Mouse (Mus musculus): ENCODE data around the gene Gm11554. TPM values are rescaled to one million over a fixed set of nuclear protein-coding genes. Genes with fewer than 3 reads are reported as not detected.
"Not testable (repeated sequence)": the region's sequence is repeated elsewhere in the genome, so short reads cannot be mapped to it uniquely, and the experiment has no call there.

The Gm11554 gene
- not detected in 2 replicates for polyA plus RNA-seq (2015; fragmentation: Nextera tagmentation; extraction: Ambion mirVana)

GRCm38 (mm10) chr11:99804346-99804745 lies at the start of gene Gm11554:
Gene Gm11554, minus strand, starts transcription at chr11:99804446.
- WGBS: no CpG with 5 or more reads among the region's 1 CpGs
- H3K9ac ChIP-seq; H3K27ac ChIP-seq; H3K4me3 ChIP-seq; H3K36me3 ChIP-seq; H3K9me3 ChIP-seq; H3K4me1 ChIP-seq; H3K27me3 ChIP-seq; ATAC-seq (ENCODE audit: insufficient number of reproducible peaks, low FRiP score, low TSS enrichment, low read depth); H3K4me2 ChIP-seq: not testable (repeated sequence)

GRCm38 (mm10) chr11:99851508-99851907 lies 47.3 kb upstream of the Gm11554 start, which contains the start of gene Krtap4-16:
Gene Krtap4-16, minus strand, starts transcription at chr11:99851608.
- no peak for ATAC-seq (ENCODE audit: insufficient number of reproducible peaks, low FRiP score, low TSS enrichment, low read depth)
- Histone ChIP-seq H3K4me1 (no peaks in the 10 kb centered on the region), H3K4me2 (no peak within 1 kb of the TSS), H3K36me3 (no peaks in the 10 kb centered on the region), H3K9ac (no peak within 1 kb of the TSS), H3K4me3 (no peak within 1 kb of the TSS), H3K27me3 (no peaks in the 10 kb centered on the region), H3K27ac (no peak within 1 kb of the TSS), H3K9me3 (no peaks in the 10 kb centered on the region)

DNA sequence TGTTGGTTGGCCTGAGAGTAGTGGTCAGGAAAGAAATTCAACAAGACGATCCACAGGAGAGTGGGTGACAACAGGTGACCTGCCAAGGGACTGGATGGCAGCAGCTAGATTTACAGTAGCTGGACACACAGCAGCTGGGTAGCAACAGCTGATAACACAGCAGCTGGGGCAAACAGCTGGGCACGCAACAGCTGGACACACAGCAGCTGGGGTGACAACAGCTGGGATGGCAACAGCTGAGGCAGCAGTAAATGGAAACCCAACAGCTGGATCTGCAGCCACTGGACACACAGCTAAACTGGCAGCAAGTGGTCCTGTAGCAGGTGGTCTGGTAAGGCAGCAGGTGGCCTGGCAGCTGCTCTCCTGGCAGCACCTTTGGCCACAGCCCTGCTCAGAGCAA lies 42.5 kb upstream of the Gm11554 start:
- Histone ChIP-seq H3K9ac (no peak overlapping the region), H3K4me1 (no peaks in the 10 kb centered on the region), H3K27me3 (no peaks in the 10 kb centered on the region), H3K27ac (no peak overlapping the region), H3K4me2 (no peak overlapping the region), H3K36me3 (no peaks in the 10 kb centered on the region), H3K4me3 (no peak overlapping the region), H3K9me3 (no peaks in the 10 kb centered on the region)
- 86% methylated on average over 2 of the region's 2 CpGs for WGBS
- no peak for ATAC-seq (ENCODE audit: insufficient number of reproducible peaks, low FRiP score, low TSS enrichment, low read depth)

GRCm38 (mm10) chr11:99842185-99842584 lies 37.9 kb upstream of the Gm11554 start:
- Histone ChIP-seq H3K4me1 (no peaks in the 10 kb centered on the region), H3K27me3 (no peaks in the 10 kb centered on the region), H3K9me3 (no peaks in the 10 kb centered on the region), H3K9ac (no peak overlapping the region), H3K27ac (no peak overlapping the region), H3K4me3 (no peak overlapping the region), H3K4me2 (no peak overlapping the region), H3K36me3 (no peaks in the 10 kb centered on the region)
- WGBS: 32% methylated on average over 1 of the region's 1 CpGs
- no peak for ATAC-seq (ENCODE audit: insufficient number of reproducible peaks, low FRiP score, low TSS enrichment, low read depth)

DNA sequence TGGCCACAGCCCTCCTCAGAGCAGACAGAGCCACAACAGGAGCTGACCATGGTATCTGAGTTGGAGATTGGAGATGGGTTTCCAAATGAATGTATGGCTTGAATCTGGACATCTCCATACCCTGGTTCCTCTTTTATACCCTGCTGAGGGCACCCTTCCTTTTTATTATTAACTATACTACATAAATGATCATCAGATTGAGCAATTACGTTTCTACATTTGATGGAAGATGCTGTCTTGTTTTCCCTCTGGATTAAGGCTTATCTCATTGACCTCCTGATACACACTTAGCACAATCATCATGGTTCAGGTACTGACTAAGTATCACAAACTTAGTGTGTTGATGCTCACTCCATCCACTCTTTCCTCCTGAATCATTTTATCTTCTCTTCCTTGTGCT lies 33.7 kb upstream of the Gm11554 start, which contains the start of gene 2300003K06Rik:
Gene 2300003K06Rik, minus strand, starts transcription at position 101 of the 400 bp plus-strand sequence.
- no peaks in the 10 kb centered on the region for H3K36me3 ChIP-seq
- H3K4me1 ChIP-seq: no peaks in the 10 kb centered on the region
- H3K27me3 ChIP-seq: no peaks in the 10 kb centered on the region
- H3K9me3 ChIP-seq: no peaks in the 10 kb centered on the region
- WGBS: 63% methylated on average over 1 of the region's 1 CpGs
- no peak within 1 kb of the TSS for H3K27ac ChIP-seq
- no peak within 1 kb of the TSS for H3K4me3 ChIP-seq
- ATAC-seq (ENCODE audit: insufficient number of reproducible peaks, low FRiP score, low TSS enrichment, low read depth): no peak
- H3K9ac ChIP-seq: no peak within 1 kb of the TSS
- H3K4me2 ChIP-seq: no peak within 1 kb of the TSS

DNA sequence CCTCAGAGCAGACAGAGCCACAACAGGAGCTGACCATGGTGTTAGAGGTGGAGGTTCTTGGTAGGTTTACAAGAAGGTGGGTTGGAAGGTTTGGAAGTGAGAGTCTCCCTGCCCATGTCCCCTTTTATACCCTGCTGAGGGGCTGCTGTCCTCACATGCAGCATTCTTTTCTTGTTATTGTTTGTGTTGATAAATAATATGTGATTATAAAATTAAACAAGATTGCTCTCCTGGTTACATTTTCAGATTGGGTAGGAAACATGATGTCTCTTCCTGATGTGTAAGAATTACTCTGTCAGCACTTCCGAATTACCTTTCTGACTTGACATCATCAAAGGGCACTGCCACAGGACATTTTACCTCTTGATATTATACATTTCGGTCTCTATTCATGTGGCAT lies 11.3 kb upstream of the Gm11554 start, which contains the start of gene Gm11564:
Gene Gm11564, minus strand, starts transcription at position 101 of the 400 bp plus-strand sequence.
- not testable (repeated sequence) for H3K4me2 ChIP-seq; H3K4me1 ChIP-seq; H3K9ac ChIP-seq; H3K9me3 ChIP-seq; H3K4me3 ChIP-seq; H3K27ac ChIP-seq; H3K36me3 ChIP-seq; ATAC-seq (ENCODE audit: insufficient number of reproducible peaks, low FRiP score, low TSS enrichment, low read depth); H3K27me3 ChIP-seq
- 78% methylated on average over 2 of the region's 2 CpGs for WGBS

GRCm38 (mm10) chr11:99809792-99810191 lies 5.5 kb upstream of the Gm11554 start, which contains the start of gene Krtap4-13:
Gene Krtap4-13, minus strand, starts transcription at chr11:99809892.
- ATAC-seq (ENCODE audit: insufficient number of reproducible peaks, low FRiP score, low TSS enrichment, low read depth); H3K27ac ChIP-seq; H3K36me3 ChIP-seq; H3K27me3 ChIP-seq; H3K4me1 ChIP-seq; H3K9me3 ChIP-seq; H3K4me2 ChIP-seq; H3K4me3 ChIP-seq; H3K9ac ChIP-seq: not testable (repeated sequence)

DNA sequence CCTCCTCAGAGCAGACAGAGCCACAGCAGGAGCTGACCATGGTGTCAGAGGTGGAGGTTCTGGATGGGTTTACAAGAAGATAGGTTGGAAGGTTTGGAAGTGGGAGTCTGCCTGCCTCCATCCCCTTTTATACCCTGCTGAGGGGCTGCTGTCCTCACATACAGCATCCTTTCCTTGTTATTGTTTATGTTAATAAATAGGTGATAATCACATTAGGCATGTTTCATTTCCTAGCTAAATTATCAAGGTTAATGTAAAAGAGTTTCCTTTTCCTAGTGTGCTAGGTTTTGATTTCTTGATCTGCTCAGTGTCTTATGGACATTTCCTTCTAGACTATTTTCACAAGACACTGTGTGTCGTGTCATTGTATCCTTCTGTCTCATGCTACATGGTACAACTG lies 5.4 kb downstream of the Gm11554 start, which contains the start of gene Gm11569:
Gene Gm11569, minus strand, starts transcription at position 101 of the 400 bp plus-strand sequence.
- no CpG with 5 or more reads among the region's 1 CpGs for WGBS
- not testable (repeated sequence) for H3K9ac ChIP-seq; H3K36me3 ChIP-seq; H3K27me3 ChIP-seq; ATAC-seq (ENCODE audit: insufficient number of reproducible peaks, low FRiP score, low TSS enrichment, low read depth); H3K4me3 ChIP-seq; H3K4me2 ChIP-seq; H3K4me1 ChIP-seq; H3K9me3 ChIP-seq; H3K27ac ChIP-seq

DNA sequence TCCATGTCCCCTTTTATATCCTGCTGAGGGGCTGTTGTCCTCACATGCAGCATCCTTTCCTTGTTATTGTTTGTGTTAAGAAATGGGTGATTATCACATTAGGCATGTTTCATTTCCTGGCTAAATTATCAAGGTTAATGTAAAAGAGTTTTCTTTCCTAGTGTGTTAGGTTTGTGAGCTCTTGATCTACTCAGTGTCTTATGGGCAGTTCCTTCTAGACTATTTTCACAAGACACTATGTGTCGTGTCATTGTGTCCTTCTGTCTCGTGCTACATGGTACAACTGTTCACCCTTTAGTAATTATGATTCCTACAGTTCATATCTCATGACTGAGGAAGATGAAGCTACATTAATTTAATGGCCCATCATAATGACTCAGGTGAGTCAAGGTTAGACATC lies 10.9 kb downstream of the Gm11554 start, which contains the start of gene Gm11596:
Gene Gm11596, minus strand, starts transcription at position 101 of the 400 bp plus-strand sequence.
- no peak within 1 kb of the TSS for H3K9ac ChIP-seq
- no peak within 1 kb of the TSS for H3K4me2 ChIP-seq
- no peak for ATAC-seq (ENCODE audit: insufficient number of reproducible peaks, low FRiP score, low TSS enrichment, low read depth)
- no peaks in the 10 kb centered on the region for H3K36me3 ChIP-seq
- no peak within 1 kb of the TSS for H3K4me3 ChIP-seq
- no peak within 1 kb of the TSS for H3K27ac ChIP-seq
- H3K4me1 ChIP-seq: no peaks in the 10 kb centered on the region
- 73% methylated on average over 2 of the region's 2 CpGs for WGBS
- H3K9me3 ChIP-seq: no peaks in the 10 kb centered on the region
- H3K27me3 ChIP-seq: 0 out of 2 replicates have a peak, but pooled peaks cover 3% of the 10 kb centered on the region

GRCm38 (mm10) chr11:99784900-99785299 lies 19.3 kb downstream of the Gm11554 start, which contains the start of gene Krtap4-9:
Gene Krtap4-9, plus strand, starts transcription at chr11:99785200.
- H3K36me3 ChIP-seq; H3K4me3 ChIP-seq; H3K27ac ChIP-seq; H3K4me2 ChIP-seq; H3K9ac ChIP-seq; ATAC-seq (ENCODE audit: insufficient number of reproducible peaks, low FRiP score, low TSS enrichment, low read depth); H3K9me3 ChIP-seq; H3K4me1 ChIP-seq; H3K27me3 ChIP-seq: not testable (repeated sequence)

DNA sequence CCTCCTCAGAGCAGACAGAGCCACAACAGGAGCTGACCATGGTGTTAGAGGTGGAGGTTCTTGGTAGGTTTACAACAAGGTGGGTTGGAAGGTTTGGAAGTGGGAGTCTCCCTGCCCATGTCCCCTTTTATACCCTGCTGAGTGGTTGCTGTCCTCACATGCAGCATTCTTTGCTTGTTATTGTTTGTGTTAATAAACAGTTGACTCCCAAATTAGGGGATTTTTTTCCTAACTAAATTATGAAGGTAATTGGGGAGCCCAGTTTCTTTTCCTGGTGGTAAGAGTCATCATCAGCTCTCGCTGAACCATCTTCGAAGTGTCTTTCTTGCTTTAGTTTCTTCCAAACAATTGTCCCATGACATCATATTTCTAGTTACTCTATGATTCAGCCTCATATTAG lies 23.6 kb downstream of the Gm11554 start, which contains the start of gene Krtap4-8:
Gene Krtap4-8, minus strand, starts transcription at position 101 of the 400 bp plus-strand sequence.
- Histone ChIP-seq H3K9ac (no peak within 1 kb of the TSS), H3K27ac (no peak within 1 kb of the TSS), H3K36me3 (no peaks in the 10 kb centered on the region), H3K27me3 (no peaks in the 10 kb centered on the region), H3K4me2 (no peak within 1 kb of the TSS), H3K4me1 (no peaks in the 10 kb centered on the region), H3K9me3 (no peaks in the 10 kb centered on the region), H3K4me3 (no peak within 1 kb of the TSS)
- no peak for ATAC-seq (ENCODE audit: insufficient number of reproducible peaks, low FRiP score, low TSS enrichment, low read depth)
- WGBS: 89% methylated on average over 2 of the region's 2 CpGs

GRCm38 (mm10) chr11:99778401-99778800 lies 25.8 kb downstream of the Gm11554 start:
- no peak for ATAC-seq (ENCODE audit: insufficient number of reproducible peaks, low FRiP score, low TSS enrichment, low read depth)
- WGBS: 65% methylated on average over 7 of the region's 7 CpGs
- H3K4me2 ChIP-seq: no peak overlapping the region

GRCm38 (mm10) chr11:99772813-99773212 lies 31.4 kb downstream of the Gm11554 start, which contains the start of gene Gm11595:
Gene Gm11595, minus strand, starts transcription at chr11:99772913.
- not testable (repeated sequence) for H3K4me3 ChIP-seq; H3K9me3 ChIP-seq; H3K4me2 ChIP-seq; H3K27ac ChIP-seq; H3K4me1 ChIP-seq; ATAC-seq (ENCODE audit: insufficient number of reproducible peaks, low FRiP score, low TSS enrichment, low read depth); H3K36me3 ChIP-seq; H3K27me3 ChIP-seq; H3K9ac ChIP-seq

More at GRCm38 (mm10) chr11:99778401-99778800, 25.8 kb downstream of the Gm11554 start:
- Histone ChIP-seq H3K4me3 (no peak overlapping the region), H3K9me3 (no peaks in the 10 kb centered on the region), H3K9ac (no peak overlapping the region), H3K27ac (no peak overlapping the region), H3K4me1 (no peaks in the 10 kb centered on the region), H3K36me3 (no peaks in the 10 kb centered on the region), H3K27me3 (no peaks in the 10 kb centered on the region)
